Mouse (Mus musculus): Measurements from ENCODE around the gene Oprl1.

Oprl1 gene

DNA sequence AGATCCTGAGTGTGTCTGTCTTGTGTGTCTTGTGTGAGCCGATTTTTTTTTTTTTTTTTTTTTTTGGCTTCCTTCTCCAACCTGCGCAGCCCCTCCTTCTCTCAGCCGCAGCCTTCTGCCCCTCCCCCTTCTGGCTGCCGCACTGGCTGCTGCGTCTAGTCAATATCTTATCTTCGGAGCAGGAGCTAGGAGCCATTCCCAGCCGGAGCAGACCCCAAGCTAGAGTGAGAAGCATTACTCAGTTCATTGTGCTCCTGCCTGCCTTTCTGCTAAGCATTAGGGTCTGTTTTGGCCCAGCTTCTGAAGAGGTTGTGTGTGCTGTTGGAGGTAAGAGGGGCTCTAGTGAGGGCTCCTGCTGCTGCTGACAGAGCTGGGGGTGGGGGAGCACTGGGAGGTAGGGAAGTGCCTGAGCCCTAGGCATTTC is at the start of gene Oprl1:
Gene Oprl1, plus strand, starts transcription at position 114 of the 424 bp plus-strand sequence.
- no peak for DNase-seq (ENCODE audit: low spot score)

DNA sequence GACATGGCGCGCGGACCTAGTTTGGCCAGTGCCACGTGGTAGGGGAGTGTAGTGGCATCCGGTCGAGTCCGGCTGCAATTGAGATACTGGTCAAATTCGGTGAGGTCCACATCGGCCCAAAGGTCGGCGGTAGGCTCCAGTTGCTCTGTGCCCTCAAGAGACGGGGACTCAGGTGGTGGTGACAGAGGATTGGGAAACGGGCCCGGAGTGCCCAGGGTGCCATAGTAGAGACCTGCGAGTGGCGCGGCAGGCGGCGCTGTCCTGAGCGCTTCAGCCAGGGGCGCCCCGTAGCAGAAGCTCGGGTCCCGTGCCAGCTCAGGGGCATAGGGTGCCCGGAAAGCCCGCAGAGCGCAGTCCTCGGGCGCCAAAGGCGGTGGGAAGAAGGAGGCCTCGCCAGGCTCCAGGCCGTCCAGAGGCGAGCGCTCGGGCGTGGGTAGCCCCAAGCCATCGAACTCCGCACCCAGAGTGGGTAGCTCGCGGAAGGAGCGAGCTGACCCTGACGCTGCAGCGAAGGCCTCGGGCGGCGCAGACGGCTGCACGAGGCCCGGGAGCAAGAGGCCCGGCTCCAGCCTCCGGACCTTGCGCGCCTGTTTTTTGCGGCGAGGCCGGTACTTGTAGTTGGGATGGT is 44.4 kb upstream of the Oprl1 start:
- no peak for DNase-seq (ENCODE audit: low spot score)

DNA sequence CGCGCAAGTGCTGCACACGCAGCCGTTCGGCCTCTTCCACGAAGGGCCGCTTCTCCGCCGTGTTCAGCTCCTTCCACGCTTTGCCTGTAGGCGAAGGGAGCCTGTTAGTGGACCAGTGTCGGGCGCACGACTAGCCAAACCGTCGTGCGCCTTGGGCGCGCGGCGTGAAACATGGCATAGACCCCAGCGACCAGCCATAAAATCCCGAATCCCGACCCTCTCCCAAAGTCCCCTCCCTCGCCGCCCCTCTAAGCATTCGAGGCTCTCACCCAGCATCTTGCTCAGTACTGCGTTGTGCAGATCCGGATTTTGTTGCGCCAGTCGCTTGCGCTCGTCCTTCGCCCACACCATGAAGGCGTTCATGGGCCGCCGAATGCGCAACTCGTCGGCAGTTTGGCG is 43.9 kb upstream of the Oprl1 start:
- DNase-seq (ENCODE audit: low spot score) = no peak

DNA sequence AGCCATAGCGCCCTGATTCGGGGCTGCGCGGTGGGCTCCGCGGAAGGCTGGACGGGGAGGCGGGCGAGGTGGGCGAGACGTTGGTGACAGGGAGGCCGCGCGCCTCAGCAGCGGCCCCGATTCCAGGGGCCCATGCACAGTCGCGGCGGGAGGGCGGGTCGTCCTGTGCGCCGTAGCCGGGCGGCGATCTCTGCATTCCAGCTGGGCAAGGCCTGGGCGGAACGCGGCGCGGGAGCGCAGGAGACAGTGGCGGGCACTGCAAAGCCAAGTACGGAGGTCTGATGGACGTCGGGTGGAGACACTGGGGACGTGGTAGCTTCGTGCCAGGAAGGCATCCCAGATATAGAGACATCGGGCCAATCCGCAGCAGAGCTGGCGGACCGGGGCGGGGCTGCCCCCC is 43.5 kb upstream of the Oprl1 start, which contains the start of gene Sox18:
Gene Sox18, minus strand, starts transcription at position 315 of the 400 bp plus-strand sequence.
- DNase-seq (ENCODE audit: low spot score) = no peak

DNA sequence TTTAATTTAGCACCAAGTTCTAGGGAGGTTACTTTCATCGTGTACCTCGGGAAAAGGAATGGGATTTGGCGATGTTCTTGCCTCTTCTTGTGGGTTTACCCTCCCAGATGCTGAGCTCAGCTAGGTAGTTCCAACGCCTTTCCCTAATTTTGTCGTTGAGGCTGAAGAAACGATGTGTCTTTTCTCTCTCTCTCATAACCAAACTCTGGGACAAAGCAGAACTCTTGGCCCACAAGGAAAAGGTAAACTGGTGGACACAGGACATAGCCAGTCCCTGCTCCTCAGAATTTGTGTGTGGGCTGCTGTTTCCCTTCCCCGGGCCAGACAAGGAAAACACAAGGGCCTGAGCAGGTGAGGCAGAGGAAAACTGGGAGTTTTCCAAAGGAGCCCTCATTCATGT is 42.8 kb upstream of the Oprl1 start:
- DNase-seq (ENCODE audit: low spot score) = no peak

DNA sequence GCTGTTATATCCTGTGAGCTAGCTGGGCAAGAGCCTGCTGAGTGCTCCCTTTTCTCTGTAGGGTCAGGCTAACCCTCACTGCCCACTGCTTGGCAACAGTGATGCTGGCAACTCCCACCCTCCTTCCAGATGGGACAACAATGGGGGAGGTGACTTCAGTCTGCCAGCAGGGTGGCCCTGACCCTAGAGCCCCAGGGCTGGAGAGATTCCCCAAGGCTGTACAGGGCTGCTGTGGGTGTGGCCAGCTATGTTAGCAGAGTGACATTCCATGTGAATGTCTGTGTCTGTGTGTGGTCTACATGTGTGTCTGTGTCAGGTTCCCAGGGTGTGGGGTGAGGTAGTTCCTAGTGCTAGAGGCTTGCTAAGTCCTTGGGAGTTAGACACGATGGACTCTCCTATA is 41.3 kb upstream of the Oprl1 start:
- no peak for DNase-seq (ENCODE audit: low spot score)

DNA sequence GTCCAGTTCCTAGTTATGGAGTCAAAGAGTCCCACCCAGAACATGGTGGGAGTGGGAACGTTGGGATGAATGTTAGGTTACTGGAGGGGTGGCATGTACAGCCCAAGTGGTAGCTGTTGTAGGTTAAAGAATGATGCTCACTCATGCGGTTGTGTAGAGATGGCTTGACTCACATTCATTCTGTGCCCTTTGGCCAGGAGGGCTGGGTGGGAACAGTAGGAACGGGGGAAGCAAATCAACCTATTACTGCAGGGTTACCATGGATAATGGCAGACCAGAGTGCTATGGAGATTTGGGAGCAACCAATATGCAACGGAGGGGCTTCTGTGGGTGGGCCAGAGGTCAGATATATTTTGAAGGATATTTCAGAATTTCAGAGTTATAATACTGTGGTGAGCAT is 39.9 kb upstream of the Oprl1 start:
- DNase-seq (ENCODE audit: low spot score) = no peak

DNA sequence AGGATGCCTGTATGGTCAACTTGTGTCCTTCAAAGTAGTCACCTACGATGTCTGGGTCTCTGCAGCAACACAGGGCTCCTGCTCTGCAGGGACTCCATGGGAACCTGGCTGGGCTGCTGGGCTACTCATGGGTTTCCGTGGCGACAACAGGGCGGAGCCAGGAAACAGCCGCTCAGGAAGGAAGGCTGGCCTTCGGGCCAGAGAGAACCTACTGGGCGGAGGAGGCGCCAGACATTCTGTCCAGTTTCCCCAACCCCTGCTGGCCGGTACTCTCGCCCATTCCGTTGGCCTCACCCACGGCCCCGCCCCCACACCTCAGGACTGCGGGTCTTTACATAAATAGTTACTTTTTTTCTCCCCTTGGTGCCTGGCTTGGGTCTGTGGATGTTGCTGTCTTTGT is 39.4 kb upstream of the Oprl1 start:
- DNase-seq (ENCODE audit: low spot score) = peak; percentile 47

DNA sequence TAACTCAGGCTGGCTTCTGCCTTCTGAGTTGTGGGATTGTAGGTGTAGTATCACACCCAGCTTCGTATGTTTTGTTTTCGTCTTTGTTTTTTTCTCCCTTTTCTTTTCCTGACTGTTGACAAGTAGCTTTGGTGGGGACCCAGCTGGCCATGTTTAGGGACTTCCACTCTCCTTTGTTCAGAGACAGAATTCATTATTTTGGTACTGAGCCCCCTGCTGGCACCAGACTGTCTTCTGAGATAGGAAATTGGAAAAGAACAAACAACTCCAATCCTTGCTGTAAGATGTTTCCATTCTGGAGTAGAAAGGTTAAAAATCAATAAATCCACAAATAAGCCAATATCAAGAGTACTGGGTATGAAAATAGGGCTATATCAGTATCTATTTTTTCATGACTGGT is 38.4 kb upstream of the Oprl1 start:
- no peak for DNase-seq (ENCODE audit: low spot score)

DNA sequence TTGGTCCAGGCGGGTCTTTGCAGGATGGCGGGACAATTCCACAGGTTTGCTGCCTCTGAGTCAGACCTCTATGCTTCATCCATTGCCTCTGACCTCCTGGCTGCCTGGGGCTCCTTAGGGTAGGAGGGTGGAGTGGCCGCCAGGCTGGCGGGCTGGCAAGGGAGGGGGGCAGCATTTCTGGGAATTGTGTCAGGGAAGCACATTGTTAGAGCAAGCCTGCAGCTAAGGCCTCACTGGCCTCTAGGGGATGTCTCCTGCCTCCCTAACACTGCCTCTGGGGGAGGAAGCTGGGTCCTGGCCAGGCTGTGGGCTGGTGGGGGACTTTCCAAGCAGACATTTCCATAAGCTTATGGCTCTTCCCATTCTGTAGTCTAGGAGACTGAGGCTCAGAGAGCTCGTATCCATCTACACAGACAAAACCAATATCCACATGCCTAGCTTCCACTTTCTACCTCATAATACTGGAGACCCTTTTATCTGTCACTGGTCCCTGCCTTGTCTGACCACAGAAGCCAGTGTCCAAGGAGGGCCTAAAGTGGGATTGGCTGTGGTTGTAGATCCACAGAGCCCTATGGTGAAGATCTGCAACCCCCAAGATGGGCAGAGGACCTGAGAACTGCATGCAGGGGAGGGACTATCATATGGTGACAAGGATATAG is 37.6 kb upstream of the Oprl1 start:
- DNase-seq (ENCODE audit: low spot score) = no peak

DNA sequence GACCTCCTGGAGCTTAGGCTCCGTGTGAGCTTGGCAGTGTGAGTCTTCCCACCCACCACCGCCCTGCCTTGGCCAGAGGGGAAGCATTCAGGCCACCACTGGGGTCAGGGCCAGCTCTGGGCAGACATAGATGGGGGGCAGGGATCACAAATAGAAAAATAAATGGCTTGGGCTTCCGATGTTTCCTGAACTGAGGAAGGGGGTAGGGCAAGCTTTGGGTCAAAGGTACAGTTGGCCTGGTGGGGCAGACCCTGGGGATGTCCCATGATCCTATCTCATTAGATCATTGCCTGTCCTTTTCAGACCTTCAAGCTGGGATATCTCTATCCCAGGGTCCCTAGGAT is 37.1 kb upstream of the Oprl1 start:
- no peak for DNase-seq (ENCODE audit: low spot score)

DNA sequence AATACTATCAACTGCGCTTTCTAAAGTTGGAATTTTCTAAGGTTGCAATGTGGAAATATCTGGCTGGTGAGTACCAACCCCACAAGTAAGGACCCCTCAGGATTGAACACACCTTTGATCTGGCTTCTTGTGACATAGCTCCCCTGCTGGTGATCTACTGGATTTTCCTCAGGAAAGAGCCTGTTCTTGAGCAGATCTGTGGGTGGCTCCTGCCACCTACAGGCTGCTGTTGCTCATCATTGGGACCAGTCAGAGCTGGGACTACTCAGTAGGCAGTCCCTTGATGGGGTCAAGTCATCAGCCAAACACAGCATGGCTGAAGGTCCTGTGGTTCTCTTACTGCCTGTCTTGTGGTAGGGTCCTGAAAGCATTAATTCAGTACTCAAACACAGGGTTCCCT is 36.0 kb upstream of the Oprl1 start:
- DNase-seq (ENCODE audit: low spot score) = peak; percentile 32

DNA sequence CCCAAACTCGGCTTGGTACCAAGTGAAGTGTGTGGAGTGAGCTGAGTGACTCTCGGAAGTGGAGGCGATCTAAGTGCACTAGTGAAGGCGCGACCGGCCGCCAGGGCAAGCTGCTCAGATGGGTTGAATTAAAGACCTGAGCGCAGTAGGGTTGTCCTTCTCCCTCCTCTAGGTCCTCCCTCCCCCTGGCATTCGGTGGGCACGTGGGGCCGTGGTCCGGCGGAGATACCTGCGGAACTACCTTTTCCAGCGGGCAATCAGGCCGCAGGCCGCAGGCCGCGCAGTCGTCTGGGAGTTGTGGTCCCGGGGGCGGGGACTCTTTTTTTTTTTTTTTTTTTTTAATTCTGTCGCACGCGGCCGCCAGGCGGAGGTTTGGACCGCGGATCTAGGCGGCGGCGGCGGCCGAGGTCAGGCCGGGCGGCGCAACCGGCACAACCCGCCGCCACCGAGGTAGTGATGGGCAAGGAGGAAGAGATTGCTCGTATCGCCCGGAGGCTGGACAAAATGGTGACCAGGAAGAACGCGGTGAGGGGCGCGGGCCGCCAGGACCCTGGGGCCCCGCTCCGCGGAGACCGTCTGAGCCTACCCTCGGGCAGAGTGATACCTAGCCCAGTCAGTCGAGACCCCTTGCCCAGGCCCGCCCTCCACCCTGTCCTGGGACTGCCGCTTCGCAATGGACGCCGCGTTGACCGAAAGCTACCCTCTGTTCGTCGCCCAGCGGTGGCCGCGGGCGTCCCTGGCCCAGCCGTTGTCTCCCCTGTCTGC is 34.7 kb upstream of the Oprl1 start, which contains the start of gene Tcea2:
Gene Tcea2, plus strand, starts transcription at position 360 of the 765 bp plus-strand sequence.
- peak; percentile 62 for DNase-seq (ENCODE audit: low spot score)

DNA sequence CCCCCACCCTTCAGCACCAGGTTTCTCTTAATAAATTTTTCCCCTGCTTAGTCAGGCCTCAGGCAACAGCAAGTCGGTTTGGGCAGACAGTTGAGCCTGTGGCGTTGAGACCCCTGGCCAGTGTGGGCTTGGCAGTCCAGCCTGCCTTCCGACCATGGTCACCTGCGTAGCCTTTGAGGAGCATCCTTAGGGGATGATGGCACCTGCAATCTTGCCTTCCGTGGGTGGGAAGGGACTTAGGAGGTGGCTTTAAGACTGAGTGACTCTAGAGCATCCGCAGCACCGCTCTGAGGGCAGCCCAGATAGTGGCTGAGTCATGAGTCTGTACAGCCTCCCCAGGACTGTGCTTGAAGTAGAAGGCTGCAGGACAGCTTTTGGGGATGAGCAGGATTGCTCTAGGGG is 34.1 kb upstream of the Oprl1 start:
- DNase-seq (ENCODE audit: low spot score) = no peak

DNA sequence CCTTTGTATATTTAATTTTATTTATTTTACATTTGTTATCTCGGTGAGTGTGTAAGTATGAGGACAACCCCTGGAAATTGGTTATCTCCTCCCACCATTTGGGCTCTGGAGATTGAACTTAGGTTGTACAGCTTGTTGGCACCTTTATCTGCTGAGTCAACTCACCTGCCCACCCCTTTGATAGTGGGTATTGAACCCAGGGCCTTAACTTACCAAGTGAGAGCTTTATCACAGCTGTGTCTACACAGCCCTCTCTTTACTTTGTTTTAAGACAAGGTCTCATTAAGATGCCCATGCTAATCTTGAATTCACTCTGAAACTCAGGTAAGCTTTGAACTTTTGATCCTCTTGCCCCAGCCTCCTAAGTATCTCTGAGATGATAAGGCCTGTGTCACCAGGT is 32.8 kb upstream of the Oprl1 start:
- DNase-seq (ENCODE audit: low spot score) = no peak

DNA sequence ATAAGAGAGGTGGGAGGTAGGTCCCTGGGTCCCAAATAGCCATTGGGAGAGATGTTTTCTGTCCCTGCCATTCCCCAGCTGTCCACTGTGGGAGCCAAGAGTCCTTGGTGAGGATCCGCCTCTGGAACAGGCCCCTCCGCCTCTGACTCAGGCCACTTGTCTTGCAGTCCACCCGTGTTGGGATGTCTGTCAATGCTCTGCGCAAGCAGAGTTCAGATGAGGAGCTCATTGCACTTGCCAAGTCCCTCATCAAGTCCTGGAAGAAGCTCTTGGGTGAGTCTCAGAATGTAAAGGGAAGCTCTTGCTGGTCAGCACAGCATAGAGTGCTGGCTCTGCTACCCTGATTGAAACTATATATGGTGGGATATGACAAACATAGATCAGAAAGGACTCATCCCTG is 31.4 kb upstream of the Oprl1 start:
- no peak for DNase-seq (ENCODE audit: low spot score)

DNA sequence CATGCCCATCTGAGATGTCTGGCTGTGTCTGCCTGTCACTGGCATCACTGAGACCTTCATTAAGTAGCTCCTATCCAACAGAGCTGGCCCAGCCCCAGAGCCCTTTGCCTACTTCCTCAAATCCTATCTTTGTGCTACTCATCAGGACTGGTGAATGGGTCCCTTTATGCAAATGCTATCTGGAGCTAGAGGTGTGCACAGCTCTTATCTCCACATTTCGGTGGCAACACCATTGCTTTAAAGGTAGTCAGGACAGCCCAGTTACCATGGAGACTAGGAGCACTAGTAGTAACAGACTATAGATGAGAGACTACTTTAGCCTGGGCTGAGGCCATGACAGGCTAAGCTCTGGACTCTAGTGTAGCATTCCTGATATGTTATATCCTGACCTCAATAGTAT is 30.1 kb upstream of the Oprl1 start:
- no peak for DNase-seq (ENCODE audit: low spot score)

DNA sequence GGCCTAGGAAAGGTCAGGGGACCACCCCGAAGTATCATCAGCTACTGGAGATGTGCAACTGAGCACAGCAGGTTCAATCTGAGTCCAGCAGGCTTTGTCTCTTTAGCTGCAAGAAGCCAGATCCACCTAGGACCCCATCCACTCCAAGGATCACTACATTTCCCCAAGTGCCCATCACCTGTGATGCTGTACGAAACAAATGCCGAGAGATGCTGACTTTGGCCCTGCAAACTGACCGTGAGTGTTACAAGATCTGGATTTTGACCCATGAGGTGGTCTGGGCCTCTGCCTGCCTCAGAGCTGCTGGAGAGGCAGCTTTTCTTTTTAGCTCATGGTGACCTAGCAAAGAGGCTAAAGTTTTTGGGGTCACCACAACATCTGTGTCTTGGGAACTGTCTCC is 29.1 kb upstream of the Oprl1 start:
- DNase-seq (ENCODE audit: low spot score) = no peak

DNA sequence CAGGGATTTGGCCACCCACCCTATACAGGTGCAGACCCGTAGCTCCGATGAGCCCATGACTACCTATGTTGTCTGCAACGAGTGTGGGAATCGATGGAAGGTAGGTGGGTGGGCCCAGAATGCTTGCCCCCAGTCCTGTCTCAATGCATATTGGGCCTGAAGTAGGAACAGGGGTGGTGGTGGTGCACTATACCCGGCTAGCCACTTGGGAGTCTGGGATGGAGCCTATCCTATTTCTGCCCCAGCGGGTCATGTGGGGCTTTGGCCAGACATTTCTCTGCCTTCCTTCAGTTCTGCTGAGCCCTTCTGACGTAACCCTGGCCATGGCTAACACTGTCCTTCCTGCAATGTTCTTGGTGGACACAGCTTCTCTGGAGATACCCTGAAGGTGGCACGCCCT is 27.2 kb upstream of the Oprl1 start:
- DNase-seq (ENCODE audit: low spot score) = no peak

DNA sequence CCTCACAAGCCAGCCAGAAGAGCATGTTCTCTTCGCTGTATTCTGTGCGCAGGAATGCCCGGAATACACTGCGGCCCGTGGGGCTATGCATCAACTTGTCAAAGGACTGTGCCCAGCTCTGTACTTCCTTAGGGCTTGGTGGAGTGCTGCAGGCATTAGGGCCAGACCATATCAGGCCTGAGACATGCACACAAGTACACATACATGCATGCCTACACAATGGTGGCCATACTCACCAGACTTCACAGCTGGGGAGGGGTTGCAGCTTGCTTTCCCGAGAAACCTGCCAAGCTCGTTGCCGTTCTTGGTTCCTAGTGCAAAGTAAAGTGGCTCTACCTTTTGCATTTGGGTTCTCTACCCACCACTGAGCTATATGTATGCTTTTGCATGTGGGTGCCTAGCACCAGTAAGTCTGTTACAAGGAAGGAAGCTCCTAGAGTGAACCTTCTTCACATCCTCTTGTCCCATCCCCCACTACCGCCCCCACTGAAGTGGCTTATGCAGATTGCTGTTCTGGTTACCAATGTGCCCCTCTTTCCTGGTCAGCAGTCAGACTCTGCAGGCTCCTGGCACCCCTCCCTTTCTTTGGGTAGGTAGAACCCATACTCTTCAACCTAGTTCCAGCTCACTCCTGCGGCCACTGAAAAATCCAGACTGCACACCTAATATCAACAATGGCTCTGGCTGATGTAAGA is 25.2 kb upstream of the Oprl1 start:
- no peak for DNase-seq (ENCODE audit: low spot score)

DNA sequence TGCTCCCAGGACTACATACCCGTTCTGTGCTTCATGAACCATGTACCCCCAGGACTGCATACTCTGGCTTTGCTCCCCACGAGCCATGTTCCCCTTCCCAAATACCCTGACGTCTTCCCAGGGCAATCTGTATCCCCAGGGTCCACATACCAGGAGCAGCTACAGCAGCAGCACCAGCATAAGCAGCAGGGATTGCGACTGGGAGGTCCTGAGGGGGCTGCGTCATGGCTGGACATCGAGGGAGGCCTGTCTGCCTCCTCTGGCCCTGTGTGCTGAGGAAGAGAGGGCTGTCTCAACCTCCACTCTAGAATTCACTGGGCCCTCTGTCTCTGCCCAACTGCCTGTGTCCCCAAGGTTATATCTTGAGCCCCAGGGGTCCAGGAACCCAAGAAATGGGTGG is 23.7 kb upstream of the Oprl1 start:
- no peak for DNase-seq (ENCODE audit: low spot score)

DNA sequence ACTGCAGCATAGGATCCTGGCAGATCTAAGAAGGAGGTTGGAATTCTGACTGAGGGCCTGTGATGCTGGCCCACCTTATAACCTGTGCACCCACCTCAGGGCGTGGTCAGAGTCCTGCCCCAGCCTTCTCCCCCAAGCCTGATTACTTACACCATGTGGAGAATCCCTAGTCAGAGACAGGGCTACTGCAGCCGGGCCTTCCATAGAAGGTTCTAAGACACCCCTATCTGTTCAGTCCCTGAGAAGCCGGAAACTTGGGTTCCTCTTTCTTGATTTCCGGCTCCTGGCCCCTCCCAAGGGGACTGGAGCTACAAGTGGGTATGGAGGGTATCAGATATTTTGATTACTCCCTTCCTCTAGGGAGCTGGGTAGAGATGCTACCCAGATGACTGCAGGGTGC is 23.2 kb upstream of the Oprl1 start:
- DNase-seq (ENCODE audit: low spot score) = no peak

DNA sequence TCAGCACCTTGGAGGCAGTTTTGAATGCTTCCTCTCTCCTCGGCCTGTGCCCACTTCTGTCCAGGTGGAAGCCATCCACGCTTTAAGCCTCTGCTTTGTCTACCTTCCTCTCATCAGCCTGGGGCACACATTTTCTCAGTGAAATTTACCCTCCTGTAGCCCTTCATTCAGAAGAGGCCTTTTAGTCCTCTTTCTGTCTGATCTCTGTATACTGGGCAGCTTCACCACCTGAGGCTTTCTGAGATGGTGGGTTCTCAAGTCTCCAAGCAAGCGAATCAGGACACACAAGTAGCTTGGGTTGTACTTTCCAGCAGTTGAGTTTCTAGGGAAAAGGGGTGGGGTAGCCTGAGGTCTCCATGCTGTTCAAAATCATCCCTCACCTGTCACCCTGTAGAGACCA is 22.5 kb upstream of the Oprl1 start:
- no peak for DNase-seq (ENCODE audit: low spot score)

All from urinary bladder, postnatal 25 days (tissue).